Mouse (Mus musculus): ENCODE data around the gene Utp11. TPM values are rescaled to one million over a fixed set of nuclear protein-coding genes. Genes with fewer than 3 reads are reported as not detected.

Gene Utp11
- polyA plus RNA-seq, 1 experiment from 2014 or later, result 73.9 TPM

- DNase-seq (ENCODE audit: low spot score), result peak; percentile 91
- Histone ChIP-seq H3K27me3 (ENCODE audit: low read depth, poor library complexity, severe bottlenecking) (peaks cover 8% of the 10 kb centered on the region; the same call in 1 of the 2 replicates), H3K4me1 (peaks cover 69% of the 10 kb centered on the region), H3K36me3 (peaks cover 9% of the 10 kb centered on the region), H3K4me3 (peak within 1 kb of the TSS; percentile 96), H3K27ac (peak within 1 kb of the TSS; percentile 99), H3K9me3 (replicated peaks) (no peaks in the 10 kb centered on the region)
- under 1% methylated on average over 43 of the region's 59 CpGs for WGBS
These were observed 7.0 kb upstream of the Utp11 start, which contains the start of gene Fhl3 for GRCm38 (mm10) chr4:124700248-124700971. TSS of gene Fhl3 (plus strand) at chr4:124700701.

- H3K9me3 ChIP-seq (replicated peaks), result no peaks in the 10 kb centered on the region
- peaks cover 7% of the 10 kb centered on the region; the same call in 1 of the 2 replicates for H3K36me3 ChIP-seq
- peaks cover 65% of the 10 kb centered on the region for H3K4me1 ChIP-seq
- WGBS, result 5% methylated on average over 6 of the region's 6 CpGs
- no peak for DNase-seq (ENCODE audit: low spot score)
- peak overlapping the region; percentile 99 for H3K27ac ChIP-seq
- peaks cover 8% of the 10 kb centered on the region; the same call in 1 of the 2 replicates for H3K27me3 ChIP-seq (ENCODE audit: low read depth, poor library complexity, severe bottlenecking)
- H3K4me3 ChIP-seq, result peak overlapping the region; percentile 96
These were observed 6.4 kb upstream of the Utp11 start for GRCm38 (mm10) chr4:124699791-124700190.

GRCm38 (mm10) chr4:124695786-124696516, 2.6 kb upstream of the Utp11 start:
- peak; percentile 44 for DNase-seq (ENCODE audit: low spot score)
- Histone ChIP-seq H3K36me3 (peaks cover under 1% of the 10 kb centered on the region; the same call in 1 of the 2 replicates), H3K27me3 (ENCODE audit: low read depth, poor library complexity, severe bottlenecking) (peaks cover 8% of the 10 kb centered on the region; the same call in 1 of the 2 replicates), H3K27ac (peak overlapping the region; percentile 63), H3K9me3 (replicated peaks) (no peaks in the 10 kb centered on the region), H3K4me1 (peaks cover 42% of the 10 kb centered on the region), H3K4me3 (peak overlapping the region; percentile 26)
- WGBS, result 9% methylated on average over 18 of the region's 18 CpGs

- Histone ChIP-seq H3K4me3 (no peak overlapping the region), H3K27ac (no peak overlapping the region), H3K4me1 (peaks cover 37% of the 10 kb centered on the region), H3K36me3 (peaks cover 6% of the 10 kb centered on the region; the same call in 1 of the 2 replicates), H3K9me3 (replicated peaks) (no peaks in the 10 kb centered on the region), H3K27me3 (ENCODE audit: low read depth, poor library complexity, severe bottlenecking) (peaks cover 8% of the 10 kb centered on the region; the same call in 1 of the 2 replicates)
- no peak for DNase-seq (ENCODE audit: low spot score)
- 81% methylated on average over 2 of the region's 2 CpGs for WGBS
These were observed 1.2 kb upstream of the Utp11 start for GRCm38 (mm10) chr4:124694572-124694971.

- H3K27me3 ChIP-seq (ENCODE audit: low read depth, poor library complexity, severe bottlenecking), result peaks cover 8% of the 10 kb centered on the region; the same call in 1 of the 2 replicates
- H3K36me3 ChIP-seq, result peaks cover 26% of the 10 kb centered on the region
- WGBS, result 75% methylated on average over 3 of the region's 3 CpGs
- H3K9me3 ChIP-seq (replicated peaks), result no peaks in the 10 kb centered on the region
- H3K4me3 ChIP-seq, result peak overlapping the region; percentile 81
- H3K27ac ChIP-seq, result peak overlapping the region; percentile 85
- peaks cover 32% of the 10 kb centered on the region for H3K4me1 ChIP-seq
- DNase-seq (ENCODE audit: low spot score), result no peak
These were observed 961 bp downstream of the Utp11 start for GRCm38 (mm10) chr4:124692416-124692861.

- Histone ChIP-seq H3K9me3 (replicated peaks) (no peaks in the 10 kb centered on the region), H3K4me3 (no peak overlapping the region), H3K27ac (no peak overlapping the region), H3K27me3 (ENCODE audit: low read depth, poor library complexity, severe bottlenecking) (peaks cover 8% of the 10 kb centered on the region; the same call in 1 of the 2 replicates), H3K36me3 (peaks cover 34% of the 10 kb centered on the region), H3K4me1 (peaks cover 32% of the 10 kb centered on the region)
- 93% methylated on average over 8 of the region's 8 CpGs for WGBS
- DNase-seq (ENCODE audit: low spot score), result no peak
These were observed 1.9 kb downstream of the Utp11 start for GRCm38 (mm10) chr4:124691455-124691854.

GRCm38 (mm10) chr4:124685897-124686402, 7.5 kb downstream of the Utp11 start:
- peaks cover 85% of the 10 kb centered on the region for H3K36me3 ChIP-seq
- H3K27me3 ChIP-seq (ENCODE audit: low read depth, poor library complexity, severe bottlenecking), result no peaks in the 10 kb centered on the region
- H3K4me3 ChIP-seq, result no peak overlapping the region
- no peak overlapping the region for H3K27ac ChIP-seq
- DNase-seq (ENCODE audit: low spot score), result no peak
- H3K4me1 ChIP-seq, result peaks cover 4% of the 10 kb centered on the region; the same call in 1 of the 2 replicates
- no peaks in the 10 kb centered on the region for H3K9me3 ChIP-seq (replicated peaks)
- WGBS, result 85% methylated on average over 8 of the region's 8 CpGs

GRCm38 (mm10) chr4:124685453-124685852, 7.9 kb downstream of the Utp11 start:
- H3K9me3 ChIP-seq (replicated peaks), result no peaks in the 10 kb centered on the region
- H3K36me3 ChIP-seq, result peaks cover 88% of the 10 kb centered on the region
- H3K27me3 ChIP-seq (ENCODE audit: low read depth, poor library complexity, severe bottlenecking), result no peaks in the 10 kb centered on the region
- no peak overlapping the region for H3K27ac ChIP-seq
- WGBS, result 88% methylated on average over 8 of the region's 8 CpGs
- no peaks in the 10 kb centered on the region for H3K4me1 ChIP-seq
- DNase-seq (ENCODE audit: low spot score), result no peak
- no peak overlapping the region for H3K4me3 ChIP-seq

- no peaks in the 10 kb centered on the region for H3K27me3 ChIP-seq (ENCODE audit: low read depth, poor library complexity, severe bottlenecking)
- 86% methylated on average over 4 of the region's 4 CpGs for WGBS
- H3K36me3 ChIP-seq, result peaks cover 92% of the 10 kb centered on the region
- no peaks in the 10 kb centered on the region for H3K9me3 ChIP-seq (replicated peaks)
- no peak overlapping the region for H3K4me3 ChIP-seq
- H3K4me1 ChIP-seq, result no peaks in the 10 kb centered on the region
- DNase-seq (ENCODE audit: low spot score), result no peak
- H3K27ac ChIP-seq, result no peak overlapping the region
These were observed 8.4 kb downstream of the Utp11 start for GRCm38 (mm10) chr4:124685004-124685403.

GRCm38 (mm10) chr4:124683474-124683873, 9.9 kb downstream of the Utp11 start:
- no peaks in the 10 kb centered on the region for H3K4me1 ChIP-seq
- H3K9me3 ChIP-seq (replicated peaks), result no peaks in the 10 kb centered on the region
- H3K36me3 ChIP-seq, result peaks cover 95% of the 10 kb centered on the region
- no peaks in the 10 kb centered on the region for H3K27me3 ChIP-seq (ENCODE audit: low read depth, poor library complexity, severe bottlenecking)
- 90% methylated on average over 4 of the region's 4 CpGs for WGBS
- no peak overlapping the region for H3K4me3 ChIP-seq
- no peak overlapping the region for H3K27ac ChIP-seq
- DNase-seq (ENCODE audit: low spot score), result no peak

GRCm38 (mm10) chr4:124682270-124682669, 11.1 kb downstream of the Utp11 start:
- no peak for DNase-seq (ENCODE audit: low spot score)
- H3K27ac ChIP-seq, result no peak overlapping the region
- no peaks in the 10 kb centered on the region for H3K9me3 ChIP-seq (replicated peaks)
- peaks cover 94% of the 10 kb centered on the region for H3K36me3 ChIP-seq
- WGBS, result 75% methylated on average over 7 of the region's 7 CpGs
- no peaks in the 10 kb centered on the region for H3K27me3 ChIP-seq (ENCODE audit: low read depth, poor library complexity, severe bottlenecking)
- H3K4me3 ChIP-seq, result no peak overlapping the region
- no peaks in the 10 kb centered on the region for H3K4me1 ChIP-seq

GRCm38 (mm10) chr4:124675958-124676357, 17.4 kb downstream of the Utp11 start:
- Histone ChIP-seq H3K4me3 (no peak overlapping the region), H3K4me1 (peaks cover 22% of the 10 kb centered on the region), H3K9me3 (replicated peaks) (no peaks in the 10 kb centered on the region), H3K36me3 (peaks cover 49% of the 10 kb centered on the region), H3K27me3 (ENCODE audit: low read depth, poor library complexity, severe bottlenecking) (peaks cover 39% of the 10 kb centered on the region), H3K27ac (no peak overlapping the region)
- 84% methylated on average over 6 of the region's 6 CpGs for WGBS
- DNase-seq (ENCODE audit: low spot score), result no peak

- 5% methylated on average over 4 of the region's 4 CpGs for WGBS
- no peak overlapping the region for H3K27ac ChIP-seq
- no peak overlapping the region for H3K4me3 ChIP-seq
- H3K4me1 ChIP-seq, result peaks cover 22% of the 10 kb centered on the region
- peak; percentile 81 for DNase-seq (ENCODE audit: low spot score)
- peaks cover 39% of the 10 kb centered on the region for H3K36me3 ChIP-seq
- peaks cover 48% of the 10 kb centered on the region for H3K27me3 ChIP-seq (ENCODE audit: low read depth, poor library complexity, severe bottlenecking)
- no peaks in the 10 kb centered on the region for H3K9me3 ChIP-seq (replicated peaks)
These were observed 18.4 kb downstream of the Utp11 start for GRCm38 (mm10) chr4:124675037-124675436.

Data from limb, embryonic 10.5 days (tissue).